Mouse (Mus musculus): ENCODE measurements around the gene Stx2. TPM values are rescaled to one million over a fixed set of nuclear protein-coding genes. Genes with fewer than 3 reads are reported as not detected.

Stx2 gene
- 10 to 100 TPM; 16.9 to 29.6 TPM for total RNA-seq (2021)

- DNase-seq (ENCODE audit: low spot score in 2 of 2), result peak; percentile 87 to 93
- intact Hi-C loops (cut with DNase I), result no loop called here
Observed at GRCm38 (mm10) chr5:129008412-129008826, at the start of gene Stx2. Stx2 (minus strand) TSS chr5:129008574.

GRCm38 (mm10) chr5:129054675-129055284 lies 46.4 kb upstream of the Stx2 start:
- intact Hi-C loops (cut with DNase I), result no loop called here
- DNase-seq (ENCODE audit: low spot score in 2 of 2), result no peak

- DNase-seq (ENCODE audit: low spot score in 2 of 2), result no peak
- intact Hi-C loops (cut with DNase I), result no loop called here
Observed at GRCm38 (mm10) chr5:129052636-129053355, 44.4 kb upstream of the Stx2 start.

GRCm38 (mm10) chr5:129051910-129052309 lies 43.5 kb upstream of the Stx2 start:
- intact Hi-C loops (cut with DNase I), result no loop called here
- DNase-seq (ENCODE audit: low spot score in 2 of 2), result no peak

GRCm38 (mm10) chr5:129049372-129049771 lies 41.0 kb upstream of the Stx2 start:
- intact Hi-C loops (cut with DNase I), result no loop called here
- DNase-seq (ENCODE audit: low spot score in 2 of 2), result peak in 1 of 2 experiments; percentile 53

GRCm38 (mm10) chr5:129045641-129046580 lies 37.5 kb upstream of the Stx2 start:
- intact Hi-C loops (cut with DNase I), result no loop called here
- no peak for DNase-seq (ENCODE audit: low spot score in 2 of 2)

GRCm38 (mm10) chr5:129037739-129038138 lies 29.4 kb upstream of the Stx2 start:
- intact Hi-C loops (cut with DNase I), result no loop called here

GRCm38 (mm10) chr5:129036678-129037077 lies 28.3 kb upstream of the Stx2 start:
- DNase-seq (ENCODE audit: low spot score in 2 of 2), result no peak
- intact Hi-C loops (cut with DNase I), result no loop called here

More at GRCm38 (mm10) chr5:129037739-129038138, 29.4 kb upstream of the Stx2 start:
- DNase-seq (ENCODE audit: low spot score in 2 of 2), result no peak

GRCm38 (mm10) chr5:129029131-129029723 lies 20.9 kb upstream of the Stx2 start:
- no peak for DNase-seq (ENCODE audit: low spot score in 2 of 2)
- intact Hi-C loops (cut with DNase I), result no loop called here

- intact Hi-C loops (cut with DNase I), result no loop called here
- no peak for DNase-seq (ENCODE audit: low spot score in 2 of 2)
Observed at GRCm38 (mm10) chr5:129026637-129027036, 18.3 kb upstream of the Stx2 start.

- no peak for DNase-seq (ENCODE audit: low spot score in 2 of 2)
- intact Hi-C loops (cut with DNase I), result no loop called here
Observed at GRCm38 (mm10) chr5:129026171-129026570, 17.8 kb upstream of the Stx2 start.

GRCm38 (mm10) chr5:129025725-129026124 lies 17.4 kb upstream of the Stx2 start:
- DNase-seq (ENCODE audit: low spot score in 2 of 2), result no peak
- intact Hi-C loops (cut with DNase I), result no loop called here

- intact Hi-C loops (cut with DNase I), result no loop called here
- no peak for DNase-seq (ENCODE audit: low spot score in 2 of 2)
Observed at GRCm38 (mm10) chr5:129025048-129025447, 16.7 kb upstream of the Stx2 start.

GRCm38 (mm10) chr5:129020731-129021130 lies 12.4 kb upstream of the Stx2 start:
- DNase-seq (ENCODE audit: low spot score in 2 of 2), result peak in 1 of 2 experiments; percentile 38
- intact Hi-C loops (cut with DNase I), result no loop called here

- intact Hi-C loops (cut with DNase I), result no loop called here
Observed at GRCm38 (mm10) chr5:129020300-129020668, 11.9 kb upstream of the Stx2 start.

GRCm38 (mm10) chr5:129019497-129020299 lies 11.3 kb upstream of the Stx2 start, which contains the start of gene Ran:
Ran (plus strand) TSS chr5:129020069.
- peak; percentile 95 to 97 for DNase-seq (ENCODE audit: low spot score in 2 of 2)
- intact Hi-C loops (cut with DNase I), result no loop called here

More at GRCm38 (mm10) chr5:129020300-129020668, 11.9 kb upstream of the Stx2 start:
- DNase-seq (ENCODE audit: low spot score in 2 of 2), result no peak

- no peak for DNase-seq (ENCODE audit: low spot score in 2 of 2)
- intact Hi-C loops (cut with DNase I), result no loop called here
Observed at GRCm38 (mm10) chr5:129018782-129019489, 10.6 kb upstream of the Stx2 start.

GRCm38 (mm10) chr5:129016370-129016769 lies 8.0 kb upstream of the Stx2 start:
- no peak for DNase-seq (ENCODE audit: low spot score in 2 of 2)
- intact Hi-C loops (cut with DNase I), result no loop called here

Data from left cerebral cortex, postnatal 36 days (tissue).